Mouse (Mus musculus): ENCODE results near the gene Adgrv1. TPM values are rescaled to one million over a fixed set of nuclear protein-coding genes. Genes with fewer than 3 reads are reported as not detected.

Gene Adgrv1
- polyA plus RNA-seq, 1 experiment from 2014 or later: 4.6 TPM

DNA sequence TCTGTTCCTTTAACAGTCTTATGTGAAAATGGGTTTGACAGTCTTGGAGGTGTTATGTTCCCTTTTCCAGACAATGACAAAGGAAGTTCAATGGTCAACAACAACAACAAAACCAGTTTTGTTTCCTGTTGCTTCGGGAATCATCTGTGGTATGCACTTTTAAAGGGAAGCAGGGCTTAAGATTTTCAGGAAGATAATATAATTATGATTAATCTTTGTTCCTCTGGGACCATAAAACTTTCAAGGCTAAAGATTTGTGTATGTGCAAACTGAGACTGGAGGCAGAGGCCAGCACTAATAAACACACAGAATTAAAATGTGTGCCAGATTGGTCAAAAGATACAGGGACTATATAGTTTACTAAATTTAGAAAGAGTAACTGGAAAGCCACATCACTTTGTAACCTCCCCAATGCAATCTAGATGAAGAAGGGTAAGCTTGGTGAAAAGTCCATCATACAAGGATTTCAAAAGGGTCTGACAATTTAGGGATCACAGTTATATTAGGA is 424.8 kb downstream of the Adgrv1 start:
- H3K36me3 ChIP-seq (ENCODE audit: control insufficient read depth, insufficient read depth, low read length): no peaks in the 10 kb centered on the region
- no peak overlapping the region for H3K4me3 ChIP-seq (ENCODE audit: low read length)
- no peak for ATAC-seq (ENCODE audit: low FRiP score, low TSS enrichment)
- 0 out of 2 replicates have a peak, but pooled peaks cover 2% of the 10 kb centered on the region for H3K9me3 ChIP-seq (ENCODE audit: control insufficient read depth, low read length)
- H3K27ac ChIP-seq (ENCODE audit: low read depth, low read length): no peak overlapping the region
- no peak overlapping the region for H3K4me2 ChIP-seq (replicated peaks; ENCODE audit: low read depth, low read length)
- no peaks in the 10 kb centered on the region for H3K4me1 ChIP-seq (ENCODE audit: control insufficient read depth, insufficient read depth, low read length)
- no peaks in the 10 kb centered on the region for H3K27me3 ChIP-seq (ENCODE audit: control insufficient read depth, insufficient read depth, low read length)
- no peak overlapping the region for H3K9ac ChIP-seq (ENCODE audit: low read depth, low read length)
- WGBS: 28% methylated on average over 1 of the region's 1 CpGs

GRCm38 (mm10) chr13:81181966-81182908 is 450.7 kb downstream of the Adgrv1 start:
- Histone ChIP-seq H3K9me3 (ENCODE audit: control insufficient read depth, low read length) (no peaks in the 10 kb centered on the region), H3K27ac (ENCODE audit: low read depth, low read length) (no peak overlapping the region), H3K4me3 (ENCODE audit: low read length) (no peak overlapping the region), H3K27me3 (ENCODE audit: control insufficient read depth, insufficient read depth, low read length) (no peaks in the 10 kb centered on the region), H3K4me2 (replicated peaks; ENCODE audit: low read depth, low read length) (no peak overlapping the region), H3K4me1 (ENCODE audit: control insufficient read depth, insufficient read depth, low read length) (0 out of 2 replicates have a peak, but pooled peaks cover 6% of the 10 kb centered on the region), H3K36me3 (ENCODE audit: control insufficient read depth, insufficient read depth, low read length) (no peaks in the 10 kb centered on the region), H3K9ac (ENCODE audit: low read depth, low read length) (no peak overlapping the region)
- ATAC-seq (ENCODE audit: low FRiP score, low TSS enrichment): peak; percentile 64; the same call in 1 of the 2 replicates
- 55% methylated on average over 12 of the region's 12 CpGs for WGBS

DNA sequence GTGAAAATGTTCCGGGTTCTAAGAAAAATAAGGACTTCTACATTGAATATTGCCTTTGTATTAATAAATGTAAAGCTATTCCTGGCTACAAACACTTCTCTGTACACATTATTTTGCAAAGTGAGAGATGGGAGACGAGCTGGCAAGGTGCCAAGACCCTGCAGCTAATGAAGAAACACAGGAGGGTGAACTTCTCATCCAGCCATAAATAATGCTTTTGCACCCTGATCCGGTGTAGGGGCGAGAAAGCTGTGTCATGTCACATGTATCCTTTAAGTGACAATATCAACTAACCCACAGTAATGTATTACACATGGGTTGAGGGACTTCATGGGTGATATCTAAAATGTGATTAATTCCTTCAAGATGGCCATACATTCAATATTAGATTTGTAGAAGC is 451.5 kb downstream of the Adgrv1 start:
- Histone ChIP-seq H3K4me3 (ENCODE audit: low read length) (no peak overlapping the region), H3K4me1 (ENCODE audit: control insufficient read depth, insufficient read depth, low read length) (0 out of 2 replicates have a peak, but pooled peaks cover 6% of the 10 kb centered on the region), H3K27me3 (ENCODE audit: control insufficient read depth, insufficient read depth, low read length) (no peaks in the 10 kb centered on the region), H3K9ac (ENCODE audit: low read depth, low read length) (no peak overlapping the region), H3K27ac (ENCODE audit: low read depth, low read length) (no peak overlapping the region), H3K9me3 (ENCODE audit: control insufficient read depth, low read length) (no peaks in the 10 kb centered on the region), H3K36me3 (ENCODE audit: control insufficient read depth, insufficient read depth, low read length) (no peaks in the 10 kb centered on the region), H3K4me2 (replicated peaks; ENCODE audit: low read depth, low read length) (no peak overlapping the region)
- 33% methylated on average over 4 of the region's 4 CpGs for WGBS
- ATAC-seq (ENCODE audit: low FRiP score, low TSS enrichment): peak; percentile 68; the same call in 1 of the 2 replicates

GRCm38 (mm10) chr13:81176820-81177219 is 456.1 kb downstream of the Adgrv1 start:
- H3K9ac ChIP-seq (ENCODE audit: low read depth, low read length): no peak overlapping the region
- no peaks in the 10 kb centered on the region for H3K36me3 ChIP-seq (ENCODE audit: control insufficient read depth, insufficient read depth, low read length)
- no peak for ATAC-seq (ENCODE audit: low FRiP score, low TSS enrichment)
- H3K4me1 ChIP-seq (ENCODE audit: control insufficient read depth, insufficient read depth, low read length): 0 out of 2 replicates have a peak, but pooled peaks cover 3% of the 10 kb centered on the region
- no peaks in the 10 kb centered on the region for H3K9me3 ChIP-seq (ENCODE audit: control insufficient read depth, low read length)
- 91% methylated on average over 4 of the region's 4 CpGs for WGBS
- no peak overlapping the region for H3K4me2 ChIP-seq (replicated peaks; ENCODE audit: low read depth, low read length)
- H3K4me3 ChIP-seq (ENCODE audit: low read length): no peak overlapping the region
- H3K27me3 ChIP-seq (ENCODE audit: control insufficient read depth, insufficient read depth, low read length): no peaks in the 10 kb centered on the region
- no peak overlapping the region for H3K27ac ChIP-seq (ENCODE audit: low read depth, low read length)

- no peak for ATAC-seq (ENCODE audit: low FRiP score, low TSS enrichment)
- no peak overlapping the region for H3K27ac ChIP-seq (ENCODE audit: low read depth, low read length)
- no peak overlapping the region for H3K4me2 ChIP-seq (replicated peaks; ENCODE audit: low read depth, low read length)
- H3K9ac ChIP-seq (ENCODE audit: low read depth, low read length): no peak overlapping the region
- H3K36me3 ChIP-seq (ENCODE audit: control insufficient read depth, insufficient read depth, low read length): no peaks in the 10 kb centered on the region
- WGBS: 85% methylated on average over 3 of the region's 3 CpGs
- H3K27me3 ChIP-seq (ENCODE audit: control insufficient read depth, insufficient read depth, low read length): no peaks in the 10 kb centered on the region
- no peak overlapping the region for H3K4me3 ChIP-seq (ENCODE audit: low read length)
- H3K9me3 ChIP-seq (ENCODE audit: control insufficient read depth, low read length): no peaks in the 10 kb centered on the region
- no peaks in the 10 kb centered on the region for H3K4me1 ChIP-seq (ENCODE audit: control insufficient read depth, insufficient read depth, low read length)
Observed at GRCm38 (mm10) chr13:81176071-81176470, 456.9 kb downstream of the Adgrv1 start.

DNA sequence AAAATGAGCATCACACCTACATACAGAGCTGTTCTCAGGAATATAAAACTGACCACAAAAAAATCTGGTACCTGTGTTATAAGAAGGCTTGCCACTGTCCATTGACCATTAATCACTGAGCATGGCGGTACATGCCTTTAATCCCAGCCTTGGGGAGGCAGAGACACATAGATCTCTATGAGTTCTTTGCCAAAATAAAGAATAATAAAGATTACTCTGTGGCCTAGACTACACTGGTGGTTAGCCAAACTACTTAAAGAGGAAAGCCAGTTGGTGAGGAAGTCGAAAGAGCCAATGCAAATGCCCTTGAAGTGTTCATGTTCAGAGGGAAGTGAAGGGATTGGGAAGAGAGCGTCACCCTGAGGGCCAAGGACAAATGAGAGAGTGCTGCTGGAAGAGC is 461.8 kb downstream of the Adgrv1 start:
- Histone ChIP-seq H3K9me3 (ENCODE audit: control insufficient read depth, low read length) (no peaks in the 10 kb centered on the region), H3K9ac (ENCODE audit: low read depth, low read length) (no peak overlapping the region), H3K4me3 (ENCODE audit: low read length) (no peak overlapping the region), H3K27me3 (ENCODE audit: control insufficient read depth, insufficient read depth, low read length) (no peaks in the 10 kb centered on the region), H3K4me2 (replicated peaks; ENCODE audit: low read depth, low read length) (no peak overlapping the region), H3K36me3 (ENCODE audit: control insufficient read depth, insufficient read depth, low read length) (no peaks in the 10 kb centered on the region), H3K4me1 (ENCODE audit: control insufficient read depth, insufficient read depth, low read length) (no peaks in the 10 kb centered on the region), H3K27ac (ENCODE audit: low read depth, low read length) (no peak overlapping the region)
- WGBS: 84% methylated on average over 3 of the region's 3 CpGs
- ATAC-seq (ENCODE audit: low FRiP score, low TSS enrichment): no peak

- Histone ChIP-seq H3K4me1 (ENCODE audit: control insufficient read depth, insufficient read depth, low read length) (no peaks in the 10 kb centered on the region), H3K9me3 (ENCODE audit: control insufficient read depth, low read length) (no peaks in the 10 kb centered on the region), H3K27ac (ENCODE audit: low read depth, low read length) (no peak overlapping the region), H3K4me2 (replicated peaks; ENCODE audit: low read depth, low read length) (no peak overlapping the region), H3K36me3 (ENCODE audit: control insufficient read depth, insufficient read depth, low read length) (no peaks in the 10 kb centered on the region), H3K9ac (ENCODE audit: low read depth, low read length) (no peak overlapping the region), H3K4me3 (ENCODE audit: low read length) (no peak overlapping the region), H3K27me3 (ENCODE audit: control insufficient read depth, insufficient read depth, low read length) (no peaks in the 10 kb centered on the region)
- no peak for ATAC-seq (ENCODE audit: low FRiP score, low TSS enrichment)
- 65% methylated on average over 6 of the region's 6 CpGs for WGBS
Observed at GRCm38 (mm10) chr13:81167450-81167849, 465.5 kb downstream of the Adgrv1 start.

GRCm38 (mm10) chr13:81159808-81160207 is 473.1 kb downstream of the Adgrv1 start:
- Histone ChIP-seq H3K27me3 (ENCODE audit: control insufficient read depth, insufficient read depth, low read length) (no peaks in the 10 kb centered on the region), H3K4me2 (replicated peaks; ENCODE audit: low read depth, low read length) (no peak overlapping the region), H3K9me3 (ENCODE audit: control insufficient read depth, low read length) (no peaks in the 10 kb centered on the region), H3K36me3 (ENCODE audit: control insufficient read depth, insufficient read depth, low read length) (no peaks in the 10 kb centered on the region), H3K4me1 (ENCODE audit: control insufficient read depth, insufficient read depth, low read length) (no peaks in the 10 kb centered on the region), H3K4me3 (ENCODE audit: low read length) (no peak overlapping the region), H3K27ac (ENCODE audit: low read depth, low read length) (no peak overlapping the region), H3K9ac (ENCODE audit: low read depth, low read length) (no peak overlapping the region)
- no peak for ATAC-seq (ENCODE audit: low FRiP score, low TSS enrichment)
- WGBS: 57% methylated on average over 2 of the region's 2 CpGs

DNA sequence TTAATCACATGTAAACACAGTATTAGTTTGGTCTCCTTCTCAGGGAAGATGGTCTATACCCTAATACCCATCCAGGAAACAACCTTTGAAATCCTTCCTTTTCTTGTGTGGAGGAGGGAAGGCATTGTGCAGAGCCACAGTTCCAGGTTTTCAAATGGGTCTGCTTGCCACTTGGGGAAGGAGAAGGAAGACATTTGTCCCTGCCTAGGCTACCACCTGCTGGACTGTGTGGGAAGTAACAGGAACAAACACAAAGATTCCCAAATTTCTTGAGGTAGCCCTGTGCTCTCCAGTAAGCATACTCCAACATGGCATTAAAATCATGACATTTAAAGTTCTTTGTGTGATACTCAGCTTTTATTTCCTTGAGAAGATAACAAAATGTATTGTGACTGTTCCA is 477.6 kb downstream of the Adgrv1 start:
- Histone ChIP-seq H3K27ac (ENCODE audit: low read depth, low read length) (no peak overlapping the region), H3K4me2 (replicated peaks; ENCODE audit: low read depth, low read length) (no peak overlapping the region), H3K9me3 (ENCODE audit: control insufficient read depth, low read length) (no peaks in the 10 kb centered on the region), H3K27me3 (ENCODE audit: control insufficient read depth, insufficient read depth, low read length) (no peaks in the 10 kb centered on the region), H3K36me3 (ENCODE audit: control insufficient read depth, insufficient read depth, low read length) (no peaks in the 10 kb centered on the region), H3K9ac (ENCODE audit: low read depth, low read length) (no peak overlapping the region), H3K4me1 (ENCODE audit: control insufficient read depth, insufficient read depth, low read length) (no peaks in the 10 kb centered on the region), H3K4me3 (ENCODE audit: low read length) (no peak overlapping the region)
- ATAC-seq (ENCODE audit: low FRiP score, low TSS enrichment): peak; percentile 77; the same call in 1 of the 2 replicates
